Mouse (Mus musculus) intestine, postnatal 0 days (tissue): Measurements from ENCODE around the gene Mlec. TPM values are rescaled to one million over a fixed set of nuclear protein-coding genes. Genes with fewer than 3 reads are reported as not detected.

Source experiments
- ATAC-seq: fragments of 200-750 bp; cut with Nextera tagmentation; 2 replicates; pipeline ENCODE4 v1.8.0; 2017; ENCODE audit warnings: mild to moderate bottlenecking, moderate TSS enrichment, moderate library complexity
- H3K27ac ChIP-seq: fragments of 300-500 bp; sonication (generic); 2 replicates; pipeline ENCODE4 v1.5.1; 2014; ENCODE audit warnings: mild to moderate bottlenecking, low read depth, low read length, moderate library complexity
- H3K27me3 ChIP-seq: fragments of 300-500 bp; sonication (generic); replicated peaks from 2 replicates; pipeline ENCODE4 v1.6.1; 2014; ENCODE audit warnings: low read length, mixed read lengths; ENCODE audit not compliant: control insufficient read depth, insufficient read depth
- H3K36me3 ChIP-seq: fragments of 300-500 bp; sonication (generic); 2 replicates; pipeline ENCODE4 v1.6.1; 2014; ENCODE audit warnings: mild to moderate bottlenecking, moderate library complexity; ENCODE audit not compliant: control insufficient read depth, insufficient read depth
- H3K4me1 ChIP-seq: fragments of 300-500 bp; sonication (generic); replicated peaks from 2 replicates; pipeline ENCODE4 v1.6.1; 2014; ENCODE audit warnings: antibody characterized with exemption, low read length, mixed read lengths; ENCODE audit not compliant: control insufficient read depth, insufficient read depth
- H3K4me2 ChIP-seq: fragments of 300-500 bp; sonication (generic); replicated peaks from 2 replicates; pipeline ENCODE4 v1.6.1; 2014; ENCODE audit warnings: low read depth, mild to moderate bottlenecking, moderate library complexity
- H3K4me3 ChIP-seq: fragments of 300-500 bp; sonication (generic); 2 replicates; pipeline ENCODE4 v1.5.1; 2014; ENCODE audit warnings: low read depth, low read length
- H3K9ac ChIP-seq: fragments of 300-500 bp; sonication (generic); 2 replicates; pipeline ENCODE4 v1.6.1; 2014; ENCODE audit warnings: mild to moderate bottlenecking, low read depth, low read length
- H3K9me3 ChIP-seq: fragments of 300-500 bp; sonication (generic); 2 replicates; pipeline ENCODE4 v1.6.1; 2016; ENCODE audit warnings: mixed run types; ENCODE audit not compliant: control insufficient read depth
- CTCF ChIP-seq: sonication (generic); IDR thresholded peaks from 2 replicates; pipeline ENCODE4 v1.5.1; 2016; ENCODE audit warnings: low read depth, mild to moderate bottlenecking, control low read depth, antibody characterized with exemption, moderate library complexity
- WGBS: fragments of 180-500 bp; shearing (Covaris S2); extraction: QIAGEN DNeasy Blood & Tissue Kit; methylation state at CpG from one replicate; pipeline ENCODE4 v1.1.7; 2014; 5-methylcytosine and 5-hydroxymethylcytosine counted together
- polyA plus RNA-seq: library from polyadenylated mRNA; unstranded; fragments of >200 nt; fragmentation: Nextera tagmentation; extraction: Ambion mirVana; gene quantifications from 2 replicates; pipeline ENCODE4 v1.2.1, GENCODE M21; 2015

Gene Mlec
- polyA plus RNA-seq, 1 experiment from 2014 or later, result 56.7 TPM

- Histone ChIP-seq H3K4me1 (no peaks in the 10 kb centered on the region; the same call in 1 of the 2 replicates), H3K27ac (no peak overlapping the region), H3K4me2 (no peak overlapping the region), H3K9ac (no peak overlapping the region), H3K27me3 (no peaks in the 10 kb centered on the region), H3K36me3 (peaks cover 24% of the 10 kb centered on the region), H3K9me3 (no peaks in the 10 kb centered on the region), H3K4me3 (no peak overlapping the region)
- 92% methylated on average over 8 of the region's 8 CpGs for WGBS
- ATAC-seq, result no peak
- no peak for TF ChIP-seq CTCF
Observed at GRCm38 (mm10) chr5:115132465-115132864, 25.5 kb downstream of the Mlec start.

- no peak overlapping the region for H3K27ac ChIP-seq
- no peak overlapping the region for H3K4me3 ChIP-seq
- no peak overlapping the region for H3K9ac ChIP-seq
- H3K9me3 ChIP-seq, result no peaks in the 10 kb centered on the region
- H3K27me3 ChIP-seq, result no peaks in the 10 kb centered on the region
- 88% methylated on average over 6 of the region's 6 CpGs for WGBS
- no peak overlapping the region for H3K4me2 ChIP-seq
- ATAC-seq, result no peak
- H3K4me1 ChIP-seq, result no peaks in the 10 kb centered on the region; the same call in 1 of the 2 replicates
- peaks cover 45% of the 10 kb centered on the region for H3K36me3 ChIP-seq
- TF ChIP-seq CTCF, result peak; percentile 35
Observed at GRCm38 (mm10) chr5:115129328-115129727, 28.7 kb downstream of the Mlec start.

- Histone ChIP-seq H3K27me3 (no peaks in the 10 kb centered on the region), H3K4me1 (no peaks in the 10 kb centered on the region), H3K36me3 (peaks cover 58% of the 10 kb centered on the region), H3K9me3 (no peaks in the 10 kb centered on the region), H3K4me3 (no peak overlapping the region), H3K27ac (no peak overlapping the region), H3K4me2 (no peak overlapping the region), H3K9ac (no peak overlapping the region)
- WGBS, result 91% methylated on average over 22 of the region's 22 CpGs
- ATAC-seq, result no peak
- TF ChIP-seq CTCF, result no peak
Observed at GRCm38 (mm10) chr5:115127421-115128179, 30.4 kb downstream of the Mlec start.

DNA sequence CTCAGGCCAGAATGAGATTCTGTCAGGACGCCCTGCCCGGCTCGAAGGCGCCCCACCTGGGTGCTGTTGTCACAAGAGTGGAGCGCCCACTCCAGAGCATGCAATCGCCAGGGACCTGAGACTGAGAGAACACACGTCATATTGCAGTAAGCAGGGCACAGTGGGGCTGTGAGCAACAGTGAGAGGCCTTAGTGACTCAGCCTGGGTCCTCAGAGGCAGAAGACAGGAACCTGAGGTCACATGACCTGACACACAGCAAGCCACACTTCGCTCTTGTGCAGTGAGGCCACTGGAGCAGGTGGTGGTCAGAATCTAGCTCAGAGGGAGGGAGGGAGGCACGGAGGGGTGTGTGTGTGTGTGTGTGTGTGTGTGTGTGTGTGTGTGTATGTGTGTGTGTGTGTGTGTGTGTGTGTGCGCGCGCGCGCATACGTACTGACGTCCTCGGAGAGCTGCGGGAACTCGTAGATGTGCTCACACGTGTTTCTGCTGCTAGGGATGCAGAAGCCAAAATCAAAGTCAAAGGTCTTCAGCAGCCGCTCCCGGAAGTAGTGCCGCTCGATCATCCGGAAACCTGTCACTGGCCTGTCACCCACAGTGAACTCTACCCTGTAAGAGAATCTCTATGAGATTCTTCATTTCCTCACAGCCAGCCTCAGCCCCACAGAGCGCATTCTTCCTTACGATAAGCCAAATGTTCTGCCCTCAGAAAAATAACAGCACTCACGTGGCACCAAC, 31.2 kb downstream of the Mlec start:
- Histone ChIP-seq H3K4me1 (no peaks in the 10 kb centered on the region), H3K27ac (no peak overlapping the region), H3K9me3 (no peaks in the 10 kb centered on the region), H3K9ac (no peak overlapping the region), H3K27me3 (no peaks in the 10 kb centered on the region), H3K4me2 (no peak overlapping the region), H3K4me3 (no peak overlapping the region), H3K36me3 (peaks cover 58% of the 10 kb centered on the region)
- 89% methylated on average over 28 of the region's 28 CpGs for whole genome bisulfite sequencing
- no peak for ATAC-seq
- no peak for TF ChIP-seq CTCF

DNA sequence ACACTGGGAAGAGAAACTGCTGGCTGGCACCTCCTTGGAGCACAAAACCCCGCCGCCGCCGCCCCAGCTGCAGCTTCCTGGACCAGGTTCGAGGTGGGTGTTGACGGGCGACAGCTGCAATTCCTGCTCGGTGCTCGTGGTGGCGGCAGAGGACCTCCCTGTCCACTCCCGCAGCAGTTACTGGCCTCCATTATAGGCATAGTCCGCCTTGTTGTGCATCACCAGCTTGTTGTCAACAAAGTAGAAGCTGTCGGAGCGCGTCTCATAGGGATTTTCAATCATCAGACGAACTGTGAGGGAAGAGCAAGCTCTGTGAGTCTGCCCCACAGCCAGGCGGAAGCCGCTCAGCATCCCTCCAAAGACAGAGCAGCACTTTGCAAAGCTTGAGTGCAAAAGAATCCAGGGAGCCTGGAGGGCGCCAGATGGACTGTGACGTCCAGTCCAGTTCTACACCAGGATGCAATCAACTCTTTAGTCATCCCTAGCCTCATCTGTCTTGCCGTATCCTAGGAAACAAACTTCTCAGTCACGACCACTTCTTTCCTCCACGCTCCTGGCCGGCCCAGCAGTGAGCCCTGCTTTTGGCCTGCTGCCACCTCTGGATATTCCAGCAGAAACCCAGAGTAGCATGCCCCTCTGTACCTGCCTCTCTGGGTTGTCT, 32.6 kb downstream of the Mlec start:
- Histone ChIP-seq H3K4me2 (0 out of 2 replicates have a peak overlapping the region, but pooled peaks have one; percentile 10), H3K27ac (0 out of 2 replicates have a peak overlapping the region, but pooled peaks have one; percentile 1), H3K9ac (no peak overlapping the region), H3K4me1 (no peaks in the 10 kb centered on the region), H3K4me3 (no peak overlapping the region), H3K27me3 (no peaks in the 10 kb centered on the region), H3K36me3 (peaks cover 58% of the 10 kb centered on the region), H3K9me3 (no peaks in the 10 kb centered on the region)
- TF ChIP-seq CTCF, result peak; percentile 98
- WGBS, result 25% methylated on average over 24 of the region's 24 CpGs
- ATAC-seq, result peak; percentile 73

DNA sequence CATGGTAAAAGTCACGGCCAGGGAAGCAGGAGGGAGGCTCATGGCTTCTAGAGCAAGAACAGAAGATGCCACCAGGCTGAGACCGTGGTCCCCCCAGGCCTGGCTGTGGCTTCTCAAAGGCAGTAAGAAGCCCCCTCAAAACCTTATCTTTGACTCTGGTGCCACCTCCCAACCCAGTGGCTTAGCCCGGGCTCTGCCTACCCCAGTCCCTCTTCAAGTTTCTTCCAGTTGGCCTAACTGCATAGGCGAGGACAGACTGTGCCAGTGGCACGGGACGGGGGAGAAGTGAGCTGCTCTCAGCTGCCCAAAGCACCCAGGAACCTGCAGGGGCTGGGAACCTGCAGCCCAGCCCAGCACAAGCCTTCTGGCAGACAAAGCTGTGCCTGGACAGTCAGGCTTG, 33.3 kb downstream of the Mlec start:
- Histone ChIP-seq H3K27me3 (no peaks in the 10 kb centered on the region), H3K4me3 (no peak overlapping the region), H3K27ac (no peak overlapping the region), H3K36me3 (peaks cover 54% of the 10 kb centered on the region), H3K4me2 (no peak overlapping the region), H3K9me3 (no peaks in the 10 kb centered on the region), H3K4me1 (no peaks in the 10 kb centered on the region), H3K9ac (no peak overlapping the region)
- ATAC-seq, result no peak
- TF ChIP-seq CTCF, result no peak
- WGBS, result 96% methylated on average over 6 of the region's 6 CpGs
